Mouse (Mus musculus) neural tube, embryonic 12.5 days (tissue): ENCODE results near the gene Sap30bp. TPM values are rescaled to one million over a fixed set of nuclear protein-coding genes. Genes with fewer than 3 reads are reported as not detected.

Experiments
- ATAC-seq: fragments of 200-750 bp; cut with Nextera tagmentation; 2 replicates; pipeline ENCODE4 v1.8.0; 2017; ENCODE audit warnings: low read depth, mild to moderate bottlenecking, moderate TSS enrichment, moderate library complexity; ENCODE audit not compliant: low FRiP score
- H3K27ac ChIP-seq: fragments of 300-500 bp; sonication (generic); 2 replicates; pipeline ENCODE4 v1.5.1; 2016
- H3K27me3 ChIP-seq: fragments of 300-500 bp; sonication (generic); replicated peaks from 2 replicates; pipeline ENCODE4 v1.6.1; 2016; ENCODE audit warnings: mild to moderate bottlenecking
- H3K36me3 ChIP-seq: fragments of 300-500 bp; sonication (generic); 2 replicates; pipeline ENCODE4 v1.6.1; 2016; ENCODE audit warnings: mild to moderate bottlenecking
- H3K4me1 ChIP-seq: fragments of 300-500 bp; sonication (generic); 2 replicates; pipeline ENCODE4 v1.6.1; 2016
- H3K4me2 ChIP-seq: fragments of 300-500 bp; sonication (generic); replicated peaks from 2 replicates; pipeline ENCODE4 v1.6.1; 2016; ENCODE audit warnings: mild to moderate bottlenecking
- H3K4me3 ChIP-seq: fragments of 300-500 bp; sonication (generic); 2 replicates; pipeline ENCODE4 v1.5.1; 2016
- H3K9ac ChIP-seq: fragments of 300-500 bp; sonication (generic); 2 replicates; pipeline ENCODE4 v1.6.1; 2016; ENCODE audit warnings: mild to moderate bottlenecking
- H3K9me3 ChIP-seq: fragments of 300-500 bp; sonication (generic); 2 replicates; pipeline ENCODE4 v1.6.1; 2016; ENCODE audit warnings: mild to moderate bottlenecking
- WGBS: fragments of 180-500 bp; shearing (Covaris S2); methylation state at CpG from one replicate; pipeline ENCODE4 v1.1.7; 2016; 5-methylcytosine and 5-hydroxymethylcytosine counted together
- polyA plus RNA-seq: library from polyadenylated mRNA; unstranded; fragments of >200 nt; fragmentation: Nextera tagmentation; extraction: Ambion mirVana; gene quantifications from 2 replicates; pipeline ENCODE4 v1.2.1, GENCODE M21; 2016

Gene Sap30bp
- polyA plus RNA-seq, 1 experiment from 2014 or later, result 54.8 TPM

- H3K36me3 ChIP-seq, result no peaks in the 10 kb centered on the region
- no peaks in the 10 kb centered on the region for H3K4me1 ChIP-seq
- H3K4me2 ChIP-seq, result no peak overlapping the region
- 75% methylated on average over 5 of the region's 5 CpGs for WGBS
- H3K9me3 ChIP-seq, result no peaks in the 10 kb centered on the region
- H3K27ac ChIP-seq, result no peak overlapping the region
- no peak overlapping the region for H3K9ac ChIP-seq
- no peak overlapping the region for H3K4me3 ChIP-seq
- H3K27me3 ChIP-seq, result peaks cover 7% of the 10 kb centered on the region; the same call in 1 of the 2 replicates
- no peak for ATAC-seq
Observed at GRCm38 (mm10) chr11:115997662-115998061, 64.6 kb downstream of the Sap30bp start.

DNA sequence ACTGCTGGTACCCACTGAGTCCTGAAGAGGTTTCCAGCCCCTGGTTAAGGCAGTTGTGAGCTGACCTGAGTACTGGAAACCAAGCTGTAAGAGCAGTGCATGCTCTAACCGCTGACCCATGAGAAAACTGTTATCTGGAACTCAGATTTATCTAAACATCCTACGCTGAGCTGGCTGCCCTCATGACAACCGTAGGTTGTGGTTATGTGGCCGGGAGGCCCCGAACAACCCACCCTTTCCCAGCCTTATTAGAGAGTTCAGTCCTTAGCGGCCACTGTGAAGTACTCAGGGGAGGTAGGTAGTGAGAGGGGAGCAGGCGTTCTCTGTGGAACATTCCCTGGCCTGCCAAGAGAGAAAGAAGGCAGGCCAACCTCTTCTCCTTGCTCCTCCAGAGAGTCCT lies 65.9 kb downstream of the Sap30bp start:
- no peak overlapping the region for H3K27ac ChIP-seq
- no peak overlapping the region for H3K9ac ChIP-seq
- no peaks in the 10 kb centered on the region for H3K9me3 ChIP-seq
- no peak overlapping the region for H3K4me2 ChIP-seq
- H3K4me1 ChIP-seq, result no peaks in the 10 kb centered on the region
- H3K4me3 ChIP-seq, result no peak overlapping the region
- H3K36me3 ChIP-seq, result no peaks in the 10 kb centered on the region
- 87% methylated on average over 7 of the region's 7 CpGs for WGBS
- H3K27me3 ChIP-seq, result no peaks in the 10 kb centered on the region
- ATAC-seq, result no peak

DNA sequence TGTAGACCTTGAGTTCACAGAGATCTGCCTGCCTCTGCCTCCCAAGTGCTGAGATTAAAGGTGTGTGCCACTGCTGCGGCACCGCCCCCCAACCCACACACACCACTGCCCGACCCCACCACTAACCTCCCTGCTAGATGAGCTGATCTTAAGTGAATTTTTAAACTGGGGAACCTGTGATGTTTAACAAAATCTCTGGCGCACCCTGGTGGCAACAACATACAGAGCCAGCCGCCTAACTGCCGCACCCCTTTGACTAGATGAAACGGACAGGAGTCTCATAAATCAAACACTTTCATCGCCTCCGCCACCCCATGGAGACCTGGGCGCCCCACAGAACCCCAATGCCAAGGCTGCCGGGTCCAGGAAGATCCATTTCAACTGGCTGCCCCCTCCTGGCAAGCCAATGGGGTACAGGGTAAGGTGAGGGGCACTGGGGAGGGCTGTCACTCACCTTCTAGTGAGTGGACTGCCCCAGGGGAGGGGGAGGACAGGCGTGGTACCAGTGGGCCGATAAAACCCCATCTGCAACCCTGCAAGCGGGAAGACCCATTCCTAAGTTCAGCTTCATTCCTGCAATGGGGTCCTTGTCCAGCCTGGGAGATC lies 66.6 kb downstream of the Sap30bp start:
- WGBS, result 18% methylated on average over 14 of the region's 14 CpGs
- H3K4me2 ChIP-seq, result peak overlapping the region; percentile 25
- peaks cover 3% of the 10 kb centered on the region; the same call in 1 of the 2 replicates for H3K4me1 ChIP-seq
- no peak overlapping the region for H3K4me3 ChIP-seq
- no peaks in the 10 kb centered on the region for H3K27me3 ChIP-seq
- H3K9ac ChIP-seq, result no peak overlapping the region
- no peaks in the 10 kb centered on the region for H3K36me3 ChIP-seq
- no peak for ATAC-seq
- no peaks in the 10 kb centered on the region for H3K9me3 ChIP-seq
- H3K27ac ChIP-seq, result no peak overlapping the region

DNA sequence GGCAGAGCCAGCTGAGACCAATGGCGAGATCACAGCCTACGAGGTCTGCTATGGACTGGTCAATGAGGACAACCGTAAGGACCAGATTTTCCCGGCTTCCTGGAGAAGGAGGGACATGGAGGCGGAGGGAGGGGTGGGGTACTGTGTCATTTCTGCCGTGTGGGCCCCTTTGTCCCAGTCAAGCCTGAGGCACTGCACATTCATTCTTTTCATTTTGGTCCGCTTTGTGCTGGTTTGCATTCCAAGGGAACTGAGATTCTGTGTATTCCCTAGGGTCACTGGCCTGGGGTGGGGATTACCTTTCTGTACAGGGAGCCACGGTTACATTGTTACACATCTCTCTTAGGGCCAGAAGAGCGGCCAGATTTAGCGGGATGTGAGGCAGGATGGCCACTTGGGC lies 67.5 kb downstream of the Sap30bp start:
- WGBS, result 35% methylated on average over 10 of the region's 10 CpGs
- no peaks in the 10 kb centered on the region for H3K27me3 ChIP-seq
- H3K27ac ChIP-seq, result no peak overlapping the region
- no peaks in the 10 kb centered on the region for H3K36me3 ChIP-seq
- H3K4me2 ChIP-seq, result no peak overlapping the region
- no peak overlapping the region for H3K4me3 ChIP-seq
- H3K9ac ChIP-seq, result no peak overlapping the region
- H3K4me1 ChIP-seq, result peaks cover 10% of the 10 kb centered on the region; the same call in 1 of the 2 replicates
- H3K9me3 ChIP-seq, result no peaks in the 10 kb centered on the region
- no peak for ATAC-seq

- WGBS, result 64% methylated on average over 6 of the region's 6 CpGs
- ATAC-seq, result no peak
- no peak overlapping the region for H3K9ac ChIP-seq
- H3K4me1 ChIP-seq, result peaks cover 10% of the 10 kb centered on the region; the same call in 1 of the 2 replicates
- no peak overlapping the region for H3K27ac ChIP-seq
- H3K36me3 ChIP-seq, result no peaks in the 10 kb centered on the region
- no peak overlapping the region; the same call in 1 of the 2 replicates for H3K4me2 ChIP-seq
- H3K4me3 ChIP-seq, result no peak overlapping the region
- H3K9me3 ChIP-seq, result no peaks in the 10 kb centered on the region
- H3K27me3 ChIP-seq, result no peaks in the 10 kb centered on the region
Observed at GRCm38 (mm10) chr11:116001725-116002124, 68.6 kb downstream of the Sap30bp start.

DNA sequence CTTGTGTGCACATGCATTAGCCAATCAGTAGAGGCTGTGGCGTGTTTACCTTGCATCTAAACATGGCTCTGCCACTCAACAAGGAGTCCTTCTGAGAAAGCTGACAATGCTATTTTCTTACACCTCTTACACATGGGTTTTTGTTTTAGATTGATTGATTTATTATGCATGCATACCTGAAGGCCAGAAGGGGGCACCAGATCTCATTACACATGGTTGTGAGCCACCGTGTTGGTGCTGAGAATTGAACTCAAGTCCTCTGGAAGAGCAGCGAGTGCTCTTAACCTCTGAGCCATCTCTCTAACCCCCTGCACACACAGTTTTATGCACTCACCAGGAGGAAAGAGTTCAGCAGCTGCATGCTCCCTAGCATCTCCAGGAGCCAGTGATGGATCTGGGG lies 69.8 kb downstream of the Sap30bp start:
- Histone ChIP-seq H3K4me3 (no peak overlapping the region), H3K4me2 (no peak overlapping the region), H3K9me3 (no peaks in the 10 kb centered on the region), H3K27me3 (no peaks in the 10 kb centered on the region), H3K4me1 (peaks cover 10% of the 10 kb centered on the region; the same call in 1 of the 2 replicates), H3K36me3 (no peaks in the 10 kb centered on the region), H3K9ac (no peak overlapping the region), H3K27ac (no peak overlapping the region)
- 79% methylated on average over 3 of the region's 3 CpGs for WGBS
- no peak for ATAC-seq

GRCm38 (mm10) chr11:116004186-116004823 lies 71.2 kb downstream of the Sap30bp start:
- no peak overlapping the region for H3K27ac ChIP-seq
- H3K4me3 ChIP-seq, result peak overlapping the region; percentile 21
- H3K9ac ChIP-seq, result peak overlapping the region; percentile 44
- ATAC-seq, result no peak
- no peaks in the 10 kb centered on the region for H3K9me3 ChIP-seq
- peaks cover 9% of the 10 kb centered on the region; the same call in 1 of the 2 replicates for H3K36me3 ChIP-seq
- peaks cover 10% of the 10 kb centered on the region; the same call in 1 of the 2 replicates for H3K4me1 ChIP-seq
- peak overlapping the region; percentile 65 for H3K4me2 ChIP-seq
- 0 out of 2 replicates have a peak, but pooled peaks cover 4% of the 10 kb centered on the region for H3K27me3 ChIP-seq
- 37% methylated on average over 8 of the region's 8 CpGs for WGBS

DNA sequence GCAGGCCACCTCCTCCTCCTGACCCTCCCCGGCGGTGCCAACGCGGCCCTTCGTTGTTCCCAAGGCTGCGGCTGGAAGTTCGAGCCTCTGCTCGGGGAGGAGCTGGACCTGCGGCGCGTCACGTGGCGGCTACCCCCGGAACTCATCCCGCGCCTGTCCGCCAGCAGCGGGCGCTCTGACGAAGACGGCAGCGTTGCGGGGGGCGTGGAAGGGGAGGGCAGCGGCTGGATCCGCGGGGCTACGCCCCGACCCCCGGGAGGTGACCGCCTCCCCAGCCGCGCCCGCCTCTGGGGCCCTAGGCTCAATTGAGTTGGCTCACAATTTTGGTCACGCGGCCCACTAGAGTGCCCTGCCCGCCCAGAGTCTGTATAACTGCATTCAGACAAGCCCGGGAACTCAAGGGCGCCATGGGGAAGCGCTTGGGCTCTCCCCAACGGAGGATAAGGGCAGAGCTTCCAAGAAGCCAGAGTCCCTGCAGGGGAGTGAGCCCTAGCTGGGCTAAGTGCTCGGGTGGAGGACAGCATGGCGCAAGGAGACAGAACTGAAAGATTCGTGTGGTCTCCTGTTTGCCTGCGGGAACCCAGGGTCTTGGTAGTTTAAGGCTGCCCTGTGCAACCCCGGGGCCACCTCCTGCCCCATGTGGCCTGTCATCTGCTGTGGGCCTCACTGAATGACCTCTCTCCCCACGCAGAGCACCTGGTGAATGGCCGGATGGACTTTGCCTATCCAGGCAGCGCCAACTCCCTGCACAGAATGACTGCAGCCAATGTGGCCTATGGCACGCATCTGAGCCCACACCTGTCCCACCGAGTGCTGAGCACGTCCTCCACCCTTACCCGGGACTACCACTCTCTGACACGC lies 72.0 kb downstream of the Sap30bp start:
- 6% methylated on average over 54 of the region's 54 CpGs for WGBS
- Histone ChIP-seq H3K4me3 (peak overlapping the region; percentile 21), H3K4me2 (peak overlapping the region; percentile 65), H3K36me3 (peaks cover 9% of the 10 kb centered on the region; the same call in 1 of the 2 replicates), H3K27me3 (0 out of 2 replicates have a peak, but pooled peaks cover 4% of the 10 kb centered on the region), H3K4me1 (peaks cover 10% of the 10 kb centered on the region; the same call in 1 of the 2 replicates), H3K9me3 (no peaks in the 10 kb centered on the region), H3K9ac (peak overlapping the region; percentile 44), H3K27ac (no peak overlapping the region)
- peak; percentile 55 for ATAC-seq

DNA sequence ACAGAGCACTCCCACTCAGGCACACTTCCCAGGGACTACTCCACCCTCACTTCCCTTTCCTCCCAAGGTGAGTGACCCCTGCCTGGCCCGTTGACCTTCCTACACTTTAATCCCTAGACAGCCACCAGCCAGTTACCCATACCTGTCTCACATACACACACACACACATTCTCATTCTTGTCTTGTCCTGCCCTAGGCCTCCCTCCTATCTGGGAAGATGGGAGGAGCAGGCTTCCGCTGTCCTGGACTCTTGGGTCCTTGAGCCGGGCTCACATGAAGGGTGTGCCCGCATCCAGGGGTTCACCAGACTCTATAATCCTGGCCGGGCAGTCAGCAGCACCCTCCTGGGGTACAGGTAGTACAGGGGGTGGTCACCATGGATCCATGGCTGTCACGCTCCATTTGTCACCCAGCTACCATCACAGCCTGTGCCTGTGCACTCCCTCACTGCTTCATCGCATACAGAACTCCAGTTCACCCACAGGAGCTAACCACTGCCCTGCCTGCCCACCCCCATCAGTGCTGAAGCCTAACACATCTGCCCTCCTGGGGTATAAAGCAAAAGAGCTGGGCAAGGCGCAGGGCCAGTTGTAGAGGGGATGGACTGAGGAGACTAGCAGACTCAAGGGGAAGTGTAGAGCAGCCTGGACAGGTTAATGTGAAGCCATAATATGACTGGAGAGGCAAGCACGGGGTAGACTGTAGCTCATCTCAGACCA lies 72.8 kb downstream of the Sap30bp start:
- ATAC-seq, result peak; percentile 30

GRCm38 (mm10) chr11:116007095-116007850 lies 74.2 kb downstream of the Sap30bp start:
- Histone ChIP-seq H3K4me3 (no peak overlapping the region), H3K9ac (no peak overlapping the region), H3K27me3 (0 out of 2 replicates have a peak, but pooled peaks cover 4% of the 10 kb centered on the region), H3K4me1 (peaks cover 18% of the 10 kb centered on the region; the same call in 1 of the 2 replicates), H3K36me3 (peaks cover 9% of the 10 kb centered on the region; the same call in 1 of the 2 replicates), H3K4me2 (no peak overlapping the region), H3K9me3 (no peaks in the 10 kb centered on the region), H3K27ac (no peak overlapping the region)
- WGBS, result 91% methylated on average over 28 of the region's 28 CpGs
- ATAC-seq, result no peak

More for the DNA sequence above, 72.8 kb downstream of the Sap30bp start:
- 75% methylated on average over 9 of the region's 9 CpGs for WGBS
- no peaks in the 10 kb centered on the region for H3K9me3 ChIP-seq
- H3K4me3 ChIP-seq, result no peak overlapping the region
- H3K4me1 ChIP-seq, result peaks cover 10% of the 10 kb centered on the region; the same call in 1 of the 2 replicates
- peaks cover 9% of the 10 kb centered on the region; the same call in 1 of the 2 replicates for H3K36me3 ChIP-seq
- no peak overlapping the region for H3K9ac ChIP-seq
- peak overlapping the region; percentile 65 for H3K4me2 ChIP-seq
- H3K27ac ChIP-seq, result no peak overlapping the region
- 0 out of 2 replicates have a peak, but pooled peaks cover 4% of the 10 kb centered on the region for H3K27me3 ChIP-seq

DNA sequence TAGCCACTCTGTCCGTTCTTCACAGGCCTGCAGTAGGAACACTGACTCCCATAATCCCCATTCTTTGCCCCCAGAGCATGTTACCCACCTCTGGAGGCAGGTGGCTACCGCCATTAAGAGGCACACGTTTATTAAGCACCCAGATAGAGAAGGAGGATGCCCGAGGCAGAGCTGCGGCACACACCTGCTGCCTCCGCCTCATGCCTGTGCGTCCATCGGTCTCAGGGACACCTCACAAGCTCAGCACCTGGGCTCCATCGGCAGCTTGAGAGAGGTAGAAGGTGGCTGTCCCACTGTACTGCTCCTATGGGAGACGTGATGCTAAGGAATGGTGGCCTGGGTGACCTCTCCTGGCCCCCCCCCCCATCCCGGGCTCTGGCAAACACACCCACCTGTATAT lies 75.3 kb downstream of the Sap30bp start:
- Histone ChIP-seq H3K9me3 (no peaks in the 10 kb centered on the region), H3K27me3 (0 out of 2 replicates have a peak, but pooled peaks cover 4% of the 10 kb centered on the region), H3K27ac (no peak overlapping the region), H3K4me2 (no peak overlapping the region), H3K4me3 (no peak overlapping the region), H3K36me3 (peaks cover 9% of the 10 kb centered on the region; the same call in 1 of the 2 replicates), H3K9ac (no peak overlapping the region), H3K4me1 (peaks cover 28% of the 10 kb centered on the region; the same call in 1 of the 2 replicates)
- ATAC-seq, result no peak
- WGBS, result 91% methylated on average over 11 of the region's 11 CpGs
